Mouse (Mus musculus): ENCODE measurements at regions not wholly inside any gene's neighbourhood (a gene's known extent, or its start where the extent isn't known, plus 50 kb on each side); places are given as distances from the start of the nearest gene placed in this dataset.

DNA sequence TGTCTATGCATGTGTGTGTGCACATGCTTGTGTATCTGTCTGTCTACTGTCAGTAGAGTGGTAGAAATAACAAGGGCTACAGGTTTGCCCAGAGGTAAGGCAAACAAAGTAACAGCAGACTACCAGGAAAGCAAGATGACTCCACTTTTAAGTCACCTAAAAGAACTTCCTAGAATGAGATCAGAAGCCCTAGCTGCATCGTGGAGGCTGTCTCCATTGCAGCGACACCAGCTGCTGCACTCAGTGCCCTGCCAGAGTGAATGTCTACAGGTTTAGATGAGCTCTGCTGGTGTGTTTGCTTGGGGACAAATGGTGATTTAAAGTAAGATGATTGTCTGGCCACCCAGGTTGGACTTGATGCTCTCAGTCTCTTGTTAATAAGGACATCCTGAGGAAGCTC lies 50.6 kb upstream of the Dusp10 start:
- DNase-seq (ENCODE audit: low spot score in 2 of 2), result no peak

DNA sequence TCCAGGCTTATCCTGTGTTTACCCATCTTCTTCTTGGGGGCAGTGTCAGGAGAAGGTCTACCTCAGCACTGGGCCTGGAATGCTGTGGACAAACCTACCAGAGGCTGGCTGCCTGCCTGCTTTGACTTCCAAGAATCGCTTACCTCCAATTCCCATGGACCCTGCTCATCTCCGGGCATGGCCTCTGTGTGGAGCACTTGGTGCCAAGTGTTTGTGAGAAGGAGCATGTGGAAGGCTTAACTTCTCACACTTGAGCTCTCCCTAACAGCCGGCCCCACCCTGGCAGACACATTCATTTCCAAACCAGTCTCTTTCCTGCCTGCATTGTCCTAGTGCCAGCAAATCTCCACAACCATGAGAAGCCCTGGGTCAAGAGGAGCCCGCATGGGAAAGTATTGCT lies 49.8 kb upstream of the Dusp10 start:
- no peak for DNase-seq (ENCODE audit: low spot score in 2 of 2)

Data from right cerebral cortex, postnatal 10 days (tissue).